Mouse (Mus musculus) midbrain, embryonic 12.5 days (tissue): ENCODE results near the gene Dpp4. TPM values are rescaled to one million over a fixed set of nuclear protein-coding genes. Genes with fewer than 3 reads are reported as not detected.

ENCODE experiments used
- ATAC-seq: fragments of 200-750 bp; cut with Nextera tagmentation; 2 replicates; pipeline ENCODE4 v1.8.0; 2017; ENCODE audit warnings: low read depth, moderate TSS enrichment, moderate library complexity; ENCODE audit not compliant: low FRiP score
- H3K27ac ChIP-seq: fragments of 300-500 bp; sonication (generic); replicated peaks from 2 replicates; pipeline ENCODE4 v1.5.1; 2016; ENCODE audit warnings: mild to moderate bottlenecking
- H3K27me3 ChIP-seq: fragments of 300-500 bp; sonication (generic); 2 replicates; pipeline ENCODE4 v1.6.1; 2016; ENCODE audit warnings: mild to moderate bottlenecking
- H3K36me3 ChIP-seq: fragments of 300-500 bp; sonication (generic); 2 replicates; pipeline ENCODE4 v1.6.1; 2016
- H3K4me1 ChIP-seq: fragments of 300-500 bp; sonication (generic); 2 replicates; pipeline ENCODE4 v1.6.1; 2016
- H3K4me2 ChIP-seq: fragments of 300-500 bp; sonication (generic); replicated peaks from 2 replicates; pipeline ENCODE4 v1.6.1; 2016; ENCODE audit warnings: mild to moderate bottlenecking, moderate library complexity
- H3K4me3 ChIP-seq: fragments of 300-500 bp; sonication (generic); 2 replicates; pipeline ENCODE4 v1.5.1; 2016; ENCODE audit warnings: mild to moderate bottlenecking
- H3K9ac ChIP-seq: fragments of 300-500 bp; sonication (generic); replicated peaks from 2 replicates; pipeline ENCODE4 v1.6.1; 2016; ENCODE audit warnings: mild to moderate bottlenecking, moderate library complexity
- H3K9me3 ChIP-seq: fragments of 300-500 bp; sonication (generic); 2 replicates; pipeline ENCODE4 v1.6.1; 2016; ENCODE audit warnings: mild to moderate bottlenecking
- WGBS: fragments of 180-500 bp; shearing (Covaris S2); methylation state at CpG from one replicate; pipeline ENCODE4 v1.1.7; 2016; 5-methylcytosine and 5-hydroxymethylcytosine counted together
- polyA plus RNA-seq: library from polyadenylated mRNA; unstranded; fragments of >200 nt; fragmentation: Nextera tagmentation; extraction: Ambion mirVana; gene quantifications from 2 replicates; pipeline ENCODE4 v1.2.1, GENCODE M21; 2016

The Dpp4 gene
- polyA plus RNA-seq, 1 experiment from 2014 or later: 0.87 TPM

DNA sequence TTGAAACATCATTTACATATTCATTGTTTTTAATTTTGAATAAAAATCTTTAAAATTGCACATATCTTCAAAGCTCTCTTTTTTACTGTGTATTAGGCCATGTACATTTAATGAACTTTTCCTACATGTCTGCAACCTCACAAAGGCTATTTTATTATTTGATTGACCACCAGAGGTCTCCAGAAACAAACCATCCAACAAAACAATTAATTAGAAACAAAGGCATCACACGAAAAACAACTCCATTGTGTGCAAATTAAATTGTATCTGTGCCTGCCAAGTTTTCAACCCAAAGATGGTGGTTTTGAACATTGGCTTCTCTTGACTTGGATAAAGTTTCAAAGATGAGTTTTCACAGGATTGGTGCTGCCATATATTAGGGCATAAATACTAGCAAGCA lies 65.3 kb downstream of the Dpp4 start:
- H3K4me1 ChIP-seq: peaks cover 5% of the 10 kb centered on the region
- H3K4me3 ChIP-seq: no peak overlapping the region
- H3K9ac ChIP-seq: no peak overlapping the region
- no peak overlapping the region for H3K27ac ChIP-seq
- H3K27me3 ChIP-seq: no peaks in the 10 kb centered on the region
- H3K9me3 ChIP-seq: no peaks in the 10 kb centered on the region
- no peak overlapping the region for H3K4me2 ChIP-seq
- H3K36me3 ChIP-seq: no peaks in the 10 kb centered on the region
- WGBS: 24% methylated on average over 1 of the region's 1 CpGs
- no peak for ATAC-seq

DNA sequence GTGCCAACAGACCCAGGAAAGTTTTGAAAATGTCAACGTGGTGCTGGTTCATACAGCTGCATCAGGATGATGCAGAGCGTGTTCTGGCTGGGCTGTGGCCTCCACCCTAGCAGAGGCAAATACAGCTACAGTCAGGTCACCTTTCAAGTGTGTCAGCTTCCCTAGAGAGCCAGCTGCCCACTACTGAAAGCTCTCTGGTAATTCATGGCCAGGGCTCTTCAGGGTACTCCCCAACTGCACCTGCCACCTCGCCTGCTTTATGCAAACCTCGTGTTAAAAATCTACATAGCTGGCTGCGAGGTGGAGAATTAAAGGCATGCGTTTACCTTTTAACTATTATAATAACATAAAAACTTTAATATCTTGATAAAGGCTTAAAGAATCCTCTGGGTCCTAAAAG lies 67.7 kb downstream of the Dpp4 start:
- ATAC-seq: no peak
- H3K9ac ChIP-seq: no peak overlapping the region
- H3K4me2 ChIP-seq: no peak overlapping the region
- H3K27me3 ChIP-seq: no peaks in the 10 kb centered on the region
- no peaks in the 10 kb centered on the region for H3K9me3 ChIP-seq
- H3K4me3 ChIP-seq: no peak overlapping the region
- no peak overlapping the region for H3K27ac ChIP-seq
- peaks cover 9% of the 10 kb centered on the region for H3K4me1 ChIP-seq
- 57% methylated on average over 6 of the region's 6 CpGs for WGBS
- no peaks in the 10 kb centered on the region for H3K36me3 ChIP-seq

DNA sequence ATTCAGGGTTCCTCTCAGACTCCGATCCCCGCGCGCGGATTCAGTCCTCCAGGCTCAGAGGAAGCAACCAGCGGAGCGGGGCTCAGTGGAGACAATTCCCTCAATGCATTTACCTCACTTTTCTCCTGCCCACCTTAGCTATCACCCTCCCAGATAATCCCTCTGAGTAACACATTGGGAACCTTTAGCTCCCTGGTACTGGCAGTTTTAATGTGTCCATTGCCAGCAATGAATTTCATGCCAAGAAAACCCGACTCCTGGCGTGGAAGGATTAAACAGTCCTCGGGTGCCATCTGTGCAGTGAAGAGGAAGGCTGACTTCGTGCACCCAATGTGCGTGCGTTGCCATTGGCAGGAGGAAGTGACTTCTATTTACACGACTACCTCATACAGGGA lies 70.3 kb downstream of the Dpp4 start:
- Histone ChIP-seq H3K9ac (no peak overlapping the region; the same call in 1 of the 2 replicates), H3K36me3 (no peaks in the 10 kb centered on the region), H3K4me1 (peaks cover 9% of the 10 kb centered on the region), H3K27ac (no peak overlapping the region), H3K4me3 (peak overlapping the region; percentile 17; the same call in 1 of the 2 replicates), H3K4me2 (peak overlapping the region; percentile 47), H3K9me3 (no peaks in the 10 kb centered on the region), H3K27me3 (no peaks in the 10 kb centered on the region)
- WGBS: 17% methylated on average over 14 of the region's 14 CpGs
- ATAC-seq: peak; percentile 61; the same call in 1 of the 2 replicates

DNA sequence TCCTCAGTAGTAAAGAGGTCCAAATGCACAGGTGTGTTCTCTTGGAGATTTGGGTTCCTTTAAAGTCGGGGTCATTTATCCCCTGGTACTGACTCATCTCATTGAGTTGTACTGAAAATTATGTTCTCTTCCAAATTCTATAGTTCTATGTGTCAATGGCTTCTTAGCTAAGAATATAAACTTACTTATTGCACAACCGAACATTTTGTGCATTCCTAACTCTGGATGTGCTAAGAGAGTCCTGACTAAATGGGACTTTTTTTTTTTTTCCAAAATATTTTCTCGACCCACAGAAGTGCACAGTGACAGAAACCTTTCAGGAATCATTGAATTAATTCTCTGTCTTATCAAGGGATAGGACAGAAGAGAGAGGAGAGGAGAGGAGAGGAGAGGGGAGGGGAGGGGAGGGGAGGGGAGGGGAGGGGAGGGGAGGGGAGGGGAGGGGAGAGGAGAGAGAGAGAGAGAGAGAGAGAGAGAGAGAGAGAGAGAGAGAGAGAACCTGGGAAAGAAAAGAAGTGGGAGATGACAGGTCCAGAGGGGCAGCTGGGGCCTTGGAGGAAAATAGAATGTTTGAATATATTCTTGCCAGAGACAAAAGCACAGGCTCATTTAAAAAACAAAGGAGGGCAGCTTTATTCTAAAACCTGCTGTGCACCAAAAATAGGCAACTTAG lies 70.8 kb downstream of the Dpp4 start:
- peak; percentile 53; the same call in 1 of the 2 replicates for ATAC-seq
- peak overlapping the region; percentile 17; the same call in 1 of the 2 replicates for H3K4me3 ChIP-seq

DNA sequence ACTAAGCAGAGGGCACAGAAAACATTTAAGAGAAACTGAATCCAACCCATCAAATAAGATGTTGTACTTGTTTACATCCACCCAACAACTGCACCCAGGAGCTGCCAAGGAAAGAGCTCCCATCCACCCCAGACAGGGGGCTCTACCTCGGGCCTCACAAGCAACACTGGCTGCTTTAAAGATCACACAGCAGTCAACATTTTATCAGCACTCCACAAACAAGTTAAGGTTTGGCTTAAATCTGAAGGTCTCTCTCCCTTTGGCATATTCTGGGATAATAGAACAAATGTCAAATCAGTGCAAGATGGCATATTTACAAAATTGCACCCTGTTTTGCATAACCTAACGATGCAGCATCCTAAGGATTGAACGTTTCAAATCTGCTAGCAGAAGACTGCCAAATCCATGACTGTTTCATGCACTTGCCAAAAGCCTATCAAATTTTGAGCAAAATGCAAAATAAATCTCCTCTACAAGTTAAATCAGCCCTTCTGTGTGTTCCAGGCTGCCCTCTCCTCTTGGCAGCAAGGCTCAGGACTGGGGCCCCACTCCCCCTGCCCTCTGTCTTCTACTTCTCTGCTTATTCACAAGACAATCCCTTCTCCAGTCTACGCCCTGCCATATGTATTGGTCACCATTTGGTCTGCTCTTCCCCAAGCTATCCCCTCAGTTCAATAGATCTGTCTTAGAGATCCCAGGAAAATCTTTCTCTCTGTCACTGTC lies 72.6 kb downstream of the Dpp4 start:
- H3K4me3 ChIP-seq: no peak overlapping the region
- peaks cover 8% of the 10 kb centered on the region for H3K4me1 ChIP-seq
- H3K9me3 ChIP-seq: no peaks in the 10 kb centered on the region
- ATAC-seq: no peak
- H3K36me3 ChIP-seq: no peaks in the 10 kb centered on the region
- no peak overlapping the region for H3K4me2 ChIP-seq
- H3K27ac ChIP-seq: no peak overlapping the region
- H3K27me3 ChIP-seq: no peaks in the 10 kb centered on the region
- WGBS: 81% methylated on average over 4 of the region's 4 CpGs
- no peak overlapping the region for H3K9ac ChIP-seq

More for the DNA sequence above, 70.8 kb downstream of the Dpp4 start:
- Histone ChIP-seq H3K27ac (no peak overlapping the region), H3K4me2 (peak overlapping the region; percentile 47), H3K36me3 (no peaks in the 10 kb centered on the region), H3K9me3 (no peaks in the 10 kb centered on the region), H3K9ac (no peak overlapping the region; the same call in 1 of the 2 replicates), H3K4me1 (peaks cover 9% of the 10 kb centered on the region), H3K27me3 (no peaks in the 10 kb centered on the region)
- WGBS: 75% methylated on average over 3 of the region's 3 CpGs

DNA sequence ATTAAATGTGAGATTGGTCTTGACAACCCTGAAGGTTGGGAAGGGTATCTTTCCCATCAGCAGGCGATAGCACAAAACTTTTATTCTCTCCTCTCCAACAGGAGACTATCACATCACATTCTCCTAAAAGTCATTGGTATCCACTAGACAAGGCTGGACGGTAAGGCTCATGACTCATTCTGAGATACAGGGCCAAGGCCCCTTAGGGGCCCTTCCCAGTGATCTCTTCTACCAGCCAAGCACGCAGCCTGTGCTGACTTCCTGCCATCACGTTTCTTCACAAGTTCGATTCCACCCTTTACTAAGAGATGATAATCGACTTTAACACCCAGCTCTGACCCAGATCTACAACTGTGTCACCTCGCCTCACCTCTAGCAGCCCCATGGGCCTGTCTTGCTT lies 74.9 kb downstream of the Dpp4 start:
- ATAC-seq: no peak
- WGBS: 88% methylated on average over 7 of the region's 7 CpGs
- Histone ChIP-seq H3K9ac (no peak overlapping the region), H3K27ac (no peak overlapping the region), H3K9me3 (no peaks in the 10 kb centered on the region), H3K4me2 (no peak overlapping the region), H3K4me3 (no peak overlapping the region), H3K27me3 (no peaks in the 10 kb centered on the region), H3K4me1 (peaks cover 7% of the 10 kb centered on the region), H3K36me3 (no peaks in the 10 kb centered on the region)

DNA sequence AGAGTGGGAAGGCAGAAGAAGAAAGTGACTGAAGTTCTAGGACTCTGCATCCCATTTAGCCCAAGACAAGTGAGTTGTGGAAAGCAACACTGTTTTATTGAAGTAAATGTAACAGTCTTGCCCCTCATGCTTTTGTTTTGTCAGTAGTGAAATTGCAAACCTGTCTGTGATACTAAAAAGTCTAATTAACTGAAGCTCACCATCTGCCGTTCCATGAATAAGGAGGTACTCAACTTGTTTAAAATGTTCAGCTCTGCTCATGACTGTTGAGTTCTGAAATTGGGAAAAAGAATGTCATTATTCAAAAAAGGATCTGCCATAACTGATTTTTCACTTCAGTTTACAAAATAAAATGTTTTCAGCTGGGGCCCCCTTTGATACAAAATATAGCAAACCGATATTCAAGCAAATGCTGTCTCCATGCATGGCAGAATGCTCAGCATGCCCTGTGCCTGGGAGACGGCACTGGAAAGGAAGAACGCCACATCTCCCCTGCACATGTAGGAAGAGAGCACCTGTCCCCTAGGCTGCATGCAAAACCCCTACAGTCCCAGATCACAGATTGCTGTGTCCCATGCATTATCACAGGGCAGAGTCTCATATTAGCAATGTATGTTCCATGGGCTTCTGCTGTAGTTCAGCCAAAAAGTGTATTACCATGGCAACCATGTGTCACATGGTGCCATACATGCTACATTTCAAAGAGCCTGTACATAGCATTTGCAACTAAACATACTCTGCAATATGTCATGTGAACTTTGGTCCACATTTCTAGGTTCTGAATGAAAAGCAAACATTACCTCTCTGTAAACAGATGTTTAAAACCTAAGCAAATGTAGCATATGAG lies 77.4 kb downstream of the Dpp4 start:
- Histone ChIP-seq H3K27ac (no peak overlapping the region), H3K27me3 (no peaks in the 10 kb centered on the region), H3K4me3 (no peak overlapping the region), H3K36me3 (no peaks in the 10 kb centered on the region), H3K9me3 (no peaks in the 10 kb centered on the region), H3K9ac (no peak overlapping the region), H3K4me1 (no peaks in the 10 kb centered on the region), H3K4me2 (no peak overlapping the region)
- ATAC-seq: no peak
- WGBS: 89% methylated on average over 4 of the region's 4 CpGs

DNA sequence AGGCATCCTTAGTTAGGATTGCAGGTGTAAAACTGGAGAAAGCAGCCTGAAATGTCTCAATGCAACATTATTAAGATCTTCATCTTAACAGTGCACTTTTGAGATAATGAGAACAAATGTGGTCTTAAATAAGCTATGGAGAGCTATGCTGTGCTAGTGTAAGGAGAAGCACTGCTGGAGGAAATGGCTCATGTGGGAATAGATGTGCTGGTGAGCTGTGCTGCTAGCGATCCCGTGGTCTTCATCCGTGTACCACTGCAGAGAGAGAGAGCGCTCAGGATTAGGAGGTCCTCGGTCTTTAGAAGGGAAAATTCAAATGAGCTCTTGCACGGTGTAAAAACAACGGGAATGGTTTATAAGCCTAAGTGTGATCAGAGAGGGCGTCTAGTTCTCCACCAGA lies 79.6 kb downstream of the Dpp4 start:
- H3K9ac ChIP-seq: no peak overlapping the region
- H3K27ac ChIP-seq: no peak overlapping the region
- H3K36me3 ChIP-seq: no peaks in the 10 kb centered on the region
- H3K9me3 ChIP-seq: no peaks in the 10 kb centered on the region
- 0 out of 2 replicates have a peak, but pooled peaks have one; percentile 56 for ATAC-seq
- no peaks in the 10 kb centered on the region for H3K4me1 ChIP-seq
- no peak overlapping the region for H3K4me3 ChIP-seq
- no peak overlapping the region for H3K4me2 ChIP-seq
- 62% methylated on average over 8 of the region's 8 CpGs for WGBS
- H3K27me3 ChIP-seq: no peaks in the 10 kb centered on the region

DNA sequence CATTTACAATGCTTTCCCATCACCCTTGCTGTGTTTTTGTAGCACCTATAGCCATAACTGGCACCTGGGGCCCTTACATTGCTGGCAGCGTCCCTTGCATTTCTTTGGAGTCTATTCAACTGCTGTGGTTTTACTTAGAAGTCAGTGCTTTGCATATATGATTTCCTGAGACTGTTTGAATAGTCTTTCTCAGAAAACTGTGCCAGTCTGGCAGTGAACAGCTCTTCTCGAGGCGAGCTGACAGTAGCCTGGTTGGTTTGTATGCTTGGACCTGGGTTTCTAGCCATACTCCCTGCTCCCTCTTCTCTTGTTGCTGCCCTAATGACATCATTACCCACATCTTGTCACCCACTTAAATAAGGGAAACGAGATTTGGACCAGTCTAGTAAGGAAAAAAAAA lies 80.1 kb downstream of the Dpp4 start:
- H3K9me3 ChIP-seq: no peaks in the 10 kb centered on the region
- WGBS: 66% methylated on average over 4 of the region's 4 CpGs
- H3K9ac ChIP-seq: no peak overlapping the region
- no peaks in the 10 kb centered on the region for H3K27me3 ChIP-seq
- H3K27ac ChIP-seq: no peak overlapping the region
- H3K4me1 ChIP-seq: no peaks in the 10 kb centered on the region
- no peaks in the 10 kb centered on the region for H3K36me3 ChIP-seq
- ATAC-seq: no peak
- no peak overlapping the region for H3K4me3 ChIP-seq
- no peak overlapping the region for H3K4me2 ChIP-seq

DNA sequence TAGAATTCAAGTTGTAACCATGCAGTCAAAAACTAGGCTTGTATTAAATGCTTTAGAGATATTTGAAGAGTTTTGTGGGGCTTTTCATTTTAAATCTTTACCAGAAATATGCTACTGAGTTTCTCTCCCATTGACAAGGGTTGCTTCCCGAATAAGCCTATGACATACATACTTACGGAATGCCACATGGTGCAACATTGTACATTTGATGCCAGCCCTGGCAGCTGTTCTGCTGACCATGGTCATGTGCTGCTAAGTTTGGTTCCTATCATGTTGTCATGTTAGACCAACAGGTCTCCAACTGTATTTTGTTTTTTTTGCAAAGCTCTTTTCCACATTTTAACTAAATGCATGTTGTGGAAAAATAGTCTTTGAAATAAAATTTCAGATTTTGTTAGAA lies 86.6 kb downstream of the Dpp4 start:
- H3K4me3 ChIP-seq: no peak overlapping the region
- H3K27me3 ChIP-seq: no peaks in the 10 kb centered on the region
- ATAC-seq: no peak
- H3K4me2 ChIP-seq: no peak overlapping the region
- no peaks in the 10 kb centered on the region for H3K4me1 ChIP-seq
- no peaks in the 10 kb centered on the region for H3K36me3 ChIP-seq
- H3K9me3 ChIP-seq: no peaks in the 10 kb centered on the region
- 88% methylated on average over 2 of the region's 2 CpGs for WGBS
- no peak overlapping the region for H3K9ac ChIP-seq
- H3K27ac ChIP-seq: no peak overlapping the region

DNA sequence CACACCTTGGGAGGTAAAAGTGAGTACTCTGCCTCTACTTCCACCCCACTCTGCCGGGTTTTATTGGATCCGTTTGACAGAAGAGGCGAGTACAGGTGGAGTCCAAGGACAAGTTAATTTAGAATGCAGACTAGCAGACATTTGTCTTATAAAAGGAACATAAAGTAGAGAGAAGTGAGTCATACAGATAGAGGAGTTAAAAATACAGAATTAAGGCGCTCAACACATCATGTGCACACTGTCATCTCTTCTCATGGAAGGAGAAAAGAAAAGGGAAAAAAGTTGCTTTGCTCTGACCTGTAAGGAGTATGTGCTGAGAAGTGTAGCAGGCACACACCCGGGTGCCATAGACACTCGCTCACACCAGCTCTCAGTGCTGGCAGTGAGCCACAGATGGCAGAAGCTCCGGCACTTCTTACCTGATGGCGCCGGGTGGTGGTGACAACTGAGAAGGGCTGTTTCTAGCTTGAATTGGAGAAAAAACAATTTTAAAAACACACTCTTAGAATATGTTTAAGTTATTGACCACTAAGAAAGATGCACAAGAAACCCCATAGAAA lies 88.9 kb downstream of the Dpp4 start:
- no peaks in the 10 kb centered on the region for H3K27me3 ChIP-seq
- no peaks in the 10 kb centered on the region for H3K9me3 ChIP-seq
- no peak for ATAC-seq
- 88% methylated on average over 9 of the region's 9 CpGs for WGBS
- H3K27ac ChIP-seq: no peak overlapping the region
- H3K4me2 ChIP-seq: no peak overlapping the region
- no peak overlapping the region for H3K4me3 ChIP-seq
- no peaks in the 10 kb centered on the region for H3K4me1 ChIP-seq
- no peaks in the 10 kb centered on the region for H3K36me3 ChIP-seq
- no peak overlapping the region for H3K9ac ChIP-seq

DNA sequence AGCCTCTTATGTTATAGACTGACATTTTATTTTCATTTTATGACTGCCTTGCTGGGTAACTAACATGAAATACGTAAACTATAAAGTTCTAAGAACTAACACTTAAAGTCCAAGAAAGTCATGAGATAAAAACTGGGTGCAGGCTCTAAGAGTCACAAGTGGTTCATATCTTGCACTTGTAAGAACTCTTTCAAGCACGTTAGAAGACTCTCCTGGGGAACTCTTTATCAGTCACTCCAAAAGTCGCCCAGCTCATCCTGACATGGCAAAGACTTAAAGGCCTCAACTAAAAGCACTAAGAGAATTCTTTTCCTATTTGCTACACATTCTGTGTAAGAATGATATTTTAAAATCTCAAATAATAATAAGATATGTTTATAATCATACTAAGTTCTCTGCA lies 92.5 kb downstream of the Dpp4 start:
- H3K27me3 ChIP-seq: no peaks in the 10 kb centered on the region
- no peaks in the 10 kb centered on the region for H3K9me3 ChIP-seq
- H3K4me3 ChIP-seq: no peak overlapping the region
- 91% methylated on average over 3 of the region's 3 CpGs for WGBS
- no peaks in the 10 kb centered on the region for H3K4me1 ChIP-seq
- H3K36me3 ChIP-seq: no peaks in the 10 kb centered on the region
- no peak for ATAC-seq
- H3K4me2 ChIP-seq: no peak overlapping the region
- no peak overlapping the region for H3K9ac ChIP-seq
- H3K27ac ChIP-seq: no peak overlapping the region
